22 mouse cellular contexts compared by ENCODE assay signal in the genomic region with DNA sequence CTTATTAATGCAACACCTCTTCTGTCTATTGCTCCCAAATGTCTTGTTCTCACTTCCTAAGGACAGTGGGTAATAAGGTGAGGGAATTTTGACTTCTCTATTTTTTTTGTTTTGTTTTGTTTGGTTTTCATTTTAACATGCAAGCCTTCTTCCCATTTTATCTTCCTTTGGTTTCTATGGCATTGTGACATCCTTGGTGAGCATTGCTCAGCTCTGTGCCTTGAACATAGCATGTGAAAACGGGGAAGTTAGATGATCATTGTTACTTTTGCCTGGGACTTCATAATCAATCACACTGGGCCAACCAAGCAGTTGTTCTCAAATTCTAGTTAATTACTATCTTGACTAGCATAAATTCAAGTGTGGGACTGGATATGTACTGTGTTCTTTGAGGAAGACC.
DNase-seq lines count a peak whose midpoint lies in the region; ATAC-seq and TF ChIP-seq lines count a peak whose summit lies in the region.
"Had no signal": no experiment of that assay in that cellular context is flagged by ENCODE, and none has a peak within 500 bp of the region (broad histone marks: within the 10 kb centered on the region; RNA-seq: fewer than 3 reads in every experiment).

No protein-coding gene starts in this region.

- no peak for TF ChIP-seq POLR2A in thymus, adult 2 months (IDR thresholded peaks at IDR 0.05; ENCODE audit: control insufficient read depth, extremely low read depth, insufficient read depth, low read length, poor library complexity)

- no peaks in the 10 kb centered on the region for H3K9me3 ChIP-seq in midbrain, embryonic 11.5 days (ENCODE audit: control insufficient read depth, low read length)
- H3K9me3 ChIP-seq in midbrain, embryonic 16.5 days (replicated peaks; ENCODE audit: control insufficient read depth, low read length, poor library complexity, severe bottlenecking), result no peaks in the 10 kb centered on the region
- H3K9me3 ChIP-seq in heart, embryonic 11.5 days (replicated peaks; ENCODE audit: control insufficient read depth, low read length), result no peaks in the 10 kb centered on the region
- H3K9me3 ChIP-seq in hindbrain, embryonic 10.5 days, result no peaks in the 10 kb centered on the region
- H3K9me3 ChIP-seq: G1E had no signal

- peaks cover 13% of the 10 kb centered on the region; the same call in 1 of the 2 replicates for H3K27me3 ChIP-seq in midbrain, embryonic 11.5 days (ENCODE audit: control insufficient read depth, insufficient read depth, low read length)
- H3K27me3 ChIP-seq in midbrain, embryonic 16.5 days (ENCODE audit: control insufficient read depth, insufficient read depth, low read depth, low read length), result no peaks in the 10 kb centered on the region
- H3K27me3 ChIP-seq in thymus, adult 2 months (ENCODE audit: control insufficient read depth, insufficient read depth, low read length), result no peaks in the 10 kb centered on the region
- no peaks in the 10 kb centered on the region for H3K27me3 ChIP-seq in heart, embryonic 11.5 days (ENCODE audit: control insufficient read depth, insufficient read depth, low read length)
- peaks cover 16% of the 10 kb centered on the region for H3K27me3 ChIP-seq in hindbrain, embryonic 10.5 days (ENCODE audit: insufficient read depth, poor library complexity, severe bottlenecking)
- H3K27me3 ChIP-seq: CH12.LX, Patski had no signal

- TF ChIP-seq CTCF in thymus, adult 2 months (IDR thresholded peaks at IDR 0.05; ENCODE audit: borderline replicate concordance, control insufficient read depth, extremely low read depth, insufficient read depth, low read length, poor library complexity), result no peak

- H3K36me3 ChIP-seq in midbrain, embryonic 11.5 days (ENCODE audit: control insufficient read depth, insufficient read depth, low read length), result peaks cover 26% of the 10 kb centered on the region
- no peaks in the 10 kb centered on the region for H3K36me3 ChIP-seq in midbrain, embryonic 16.5 days (ENCODE audit: control insufficient read depth, insufficient read depth, low read length)
- no peaks in the 10 kb centered on the region for H3K36me3 ChIP-seq in thymus, adult 2 months (ENCODE audit: control insufficient read depth, insufficient read depth, low read length)
- no peaks in the 10 kb centered on the region for H3K36me3 ChIP-seq in heart, embryonic 11.5 days (ENCODE audit: control insufficient read depth, insufficient read depth, low read length)
- peaks cover 95% of the 10 kb centered on the region for H3K36me3 ChIP-seq in hindbrain, embryonic 10.5 days
- H3K36me3 ChIP-seq: G1E had no signal

- ATAC-seq in midbrain, embryonic 11.5 days (ENCODE audit: low FRiP score), result no peak
- no peak for ATAC-seq in midbrain, embryonic 16.5 days
- peak; percentile 83 for ATAC-seq in granulocyte monocyte progenitor cell, adult 5-6 weeks (replicated peaks; ENCODE audit: poor library complexity, severe bottlenecking)
- peak; percentile 70 for ATAC-seq in megakaryocyte, adult 5-6 weeks (ENCODE audit: poor library complexity, severe bottlenecking)
- ATAC-seq in megakaryocyte progenitor cell, adult 5-6 weeks (replicated peaks; ENCODE audit: poor library complexity), result peak; percentile 74
- no peak for ATAC-seq in heart, embryonic 11.5 days (replicated peaks; ENCODE audit: insufficient number of reproducible peaks, low FRiP score, low TSS enrichment)
- ATAC-seq: activated CD4-positive, CD25-positive, alpha-beta regulatory T cell, adult 4 months; CD4-positive, CD25-positive, alpha-beta regulatory T cell, adult 4 months; Patski had no signal

- 89% methylated on average over 1 of the region's 1 CpGs for WGBS in midbrain, embryonic 11.5 days
- WGBS in midbrain, embryonic 16.5 days, result 94% methylated on average over 1 of the region's 1 CpGs
- WGBS in thymus, adult 2 months, result 64% methylated on average over 1 of the region's 1 CpGs
- 85% methylated on average over 1 of the region's 1 CpGs for WGBS in heart, embryonic 11.5 days (ENCODE audit: insufficient replicate concordance)
- WGBS in hindbrain, embryonic 10.5 days, result 93% methylated on average over 1 of the region's 1 CpGs

- H3K4me2 ChIP-seq in midbrain, embryonic 11.5 days, result no peak overlapping the region
- no peak overlapping the region for H3K4me2 ChIP-seq in midbrain, embryonic 16.5 days (ENCODE audit: low read length)
- no peak overlapping the region for H3K4me2 ChIP-seq in heart, embryonic 11.5 days

- H3K4me3 ChIP-seq in midbrain, embryonic 11.5 days (ENCODE audit: low read depth, low read length), result no peak overlapping the region
- no peak overlapping the region for H3K4me3 ChIP-seq in midbrain, embryonic 16.5 days (ENCODE audit: low read depth, low read length)
- no peak overlapping the region for H3K4me3 ChIP-seq in thymus, adult 2 months (ENCODE audit: control insufficient read depth, insufficient read depth, low read length)
- H3K4me3 ChIP-seq in heart, embryonic 11.5 days (ENCODE audit: low read depth, low read length), result no peak overlapping the region
- no peak overlapping the region for H3K4me3 ChIP-seq in hindbrain, embryonic 10.5 days

- H3K27ac ChIP-seq in midbrain, embryonic 11.5 days (ENCODE audit: low read depth, low read length), result no peak overlapping the region
- no peak overlapping the region for H3K27ac ChIP-seq in midbrain, embryonic 16.5 days (ENCODE audit: low read length)
- no peak overlapping the region for H3K27ac ChIP-seq in thymus, adult 2 months (ENCODE audit: control insufficient read depth, insufficient read depth, low read length)
- no peak overlapping the region for H3K27ac ChIP-seq in heart, embryonic 11.5 days (ENCODE audit: low read depth, low read length)
- no peak overlapping the region for H3K27ac ChIP-seq in hindbrain, embryonic 10.5 days

- DNase-seq in midbrain, embryonic 11.5 days (ENCODE audit: low spot score, missing footprints), result peak; percentile 17
- DNase-seq in thymus, adult 2 months, result no peak
- DNase-seq in hindbrain, embryonic 10.5 days (ENCODE audit: low spot score), result no peak
- DNase-seq: adrenal gland, adult 2 months; adrenal gland, adult 8-10 months; adrenal gland, postnatal 10 days; adrenal gland, postnatal 14 days; adrenal gland, postnatal 25 days; adrenal gland, postnatal 36 days; B cell, adult 2 months; cerebellum, adult 11 months; cerebellum, adult 11-12 months had no signal

- no peaks in the 10 kb centered on the region for H3K4me1 ChIP-seq in midbrain, embryonic 11.5 days (ENCODE audit: control insufficient read depth, insufficient read depth, low read length)
- H3K4me1 ChIP-seq in midbrain, embryonic 16.5 days (ENCODE audit: control insufficient read depth, insufficient read depth, low read length), result no peaks in the 10 kb centered on the region
- H3K4me1 ChIP-seq in thymus, adult 2 months (replicated peaks; ENCODE audit: control insufficient read depth, insufficient read depth, low read length), result no peaks in the 10 kb centered on the region
- H3K4me1 ChIP-seq in heart, embryonic 11.5 days (ENCODE audit: control insufficient read depth, insufficient read depth, low read length), result no peaks in the 10 kb centered on the region
- H3K4me1 ChIP-seq in hindbrain, embryonic 10.5 days (replicated peaks), result no peaks in the 10 kb centered on the region

- no peak overlapping the region for H3K9ac ChIP-seq in midbrain, embryonic 11.5 days (ENCODE audit: low read length)
- no peak overlapping the region for H3K9ac ChIP-seq in midbrain, embryonic 16.5 days (ENCODE audit: low read depth, low read length)
- no peak overlapping the region for H3K9ac ChIP-seq in heart, embryonic 11.5 days (ENCODE audit: low read depth, low read length)

Comparison
In these comparisons a context has a peak if more than half of its experiments do, and no peak if none do; other contexts are left out.
1. ATAC-seq: peak in granulocyte monocyte progenitor cell, adult 5-6 weeks (single experiment), megakaryocyte, adult 5-6 weeks (single experiment) and megakaryocyte progenitor cell, adult 5-6 weeks (single experiment); none in midbrain, embryonic 11.5 days (single experiment), midbrain, embryonic 16.5 days (single experiment) and heart, embryonic 11.5 days (single experiment).